Mouse (Mus musculus) embryonic fibroblast, embryonic 13.5 days (primary cell): ENCODE results near the gene Slc2a3.

Source experiments
- CTCF ChIP-seq: IDR thresholded peaks from 2 replicates; pipeline ENCODE4 v1.5.1; 2011; ENCODE audit warnings: mild to moderate bottlenecking, control low read depth, low read length, moderate library complexity, borderline replicate concordance; ENCODE audit not compliant: insufficient read depth
- POLR2A ChIP-seq: IDR thresholded peaks from 2 replicates; pipeline ENCODE4 v1.6.1; 2011; ENCODE audit warnings: low read depth, mild to moderate bottlenecking, control low read depth, low read length, moderate library complexity

DNA sequence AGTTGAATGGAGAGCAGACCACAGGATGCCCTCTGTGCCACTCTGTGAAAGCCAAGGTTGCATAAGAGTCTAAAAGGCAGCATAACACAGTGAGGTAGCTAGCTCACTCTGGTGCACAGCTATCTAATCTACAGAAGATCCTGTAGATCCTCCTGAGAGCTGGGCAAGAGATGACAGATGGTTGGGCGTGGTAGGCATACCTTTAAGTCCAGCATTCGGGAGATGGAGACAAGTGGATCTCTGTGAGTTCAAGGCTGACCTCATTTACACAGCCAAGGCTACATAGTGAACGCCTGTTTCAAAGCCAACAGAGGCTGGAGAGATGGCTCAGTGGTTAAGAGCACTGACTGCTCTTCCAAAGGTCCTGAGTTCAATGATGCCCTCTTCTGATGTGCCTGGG is 106.0 kb downstream of the Slc2a3 start:
- TF ChIP-seq CTCF (no peak), POLR2A (no peak)
